Mouse (Mus musculus): ENCODE measurements around the gene Fam241a. TPM values are rescaled to one million over a fixed set of nuclear protein-coding genes. Genes with fewer than 3 reads are reported as not detected.
A peak's percentile ranks its signal among the peaks of the same experiment; 100 is the strongest.

Gene Fam241a
- 10.0 and 10.7 TPM in 2 replicates for polyA plus RNA-seq (2015; fragmentation: Nextera tagmentation; extraction: Ambion mirVana)

DNA sequence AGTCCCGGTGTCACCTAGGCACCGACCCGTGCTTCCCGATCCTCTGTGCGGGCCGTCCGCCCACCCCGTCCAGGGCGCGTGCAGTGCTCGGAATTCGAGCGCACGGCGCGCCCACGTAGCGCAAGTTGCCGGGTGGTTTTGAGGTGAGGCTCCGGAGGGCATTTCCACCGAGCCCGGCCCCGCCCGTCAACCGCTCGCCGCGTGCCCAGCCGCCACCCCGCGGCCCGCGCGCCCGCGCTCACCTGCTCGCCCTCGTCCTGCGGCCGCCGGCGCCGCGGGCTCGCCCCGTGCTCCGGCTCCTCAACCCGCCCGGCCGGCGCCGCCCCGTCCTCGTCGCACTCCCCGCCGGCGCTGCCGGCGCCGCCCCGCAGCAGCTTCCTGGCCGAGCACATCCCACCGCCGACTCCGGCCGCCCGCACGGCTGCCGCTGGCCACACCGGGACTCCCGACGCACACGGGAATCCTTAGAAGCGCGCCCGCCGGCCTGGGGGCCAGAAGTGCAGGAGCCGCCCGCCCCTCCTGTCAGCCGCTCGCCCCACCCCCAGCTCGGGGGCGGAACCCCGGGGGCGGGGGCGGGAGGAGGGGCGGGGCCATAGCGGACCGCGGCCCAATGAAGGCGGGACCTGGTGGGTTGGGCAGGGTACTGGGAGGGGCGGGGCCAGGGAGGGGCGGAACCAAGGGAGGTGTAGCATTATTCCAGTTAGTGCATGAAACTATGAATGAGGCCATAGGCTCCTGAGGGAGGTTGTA is at the start of gene Fam241a:
Gene Fam241a (minus strand): TSS at position 533 of the 750 bp plus-strand sequence.
- Histone ChIP-seq H3K27me3 (no peaks in the 10 kb centered on the region), H3K4me1 (peaks cover 5% of the 10 kb centered on the region; the same call in 1 of the 2 replicates), H3K36me3 (no peaks in the 10 kb centered on the region), H3K9me3 (no peaks in the 10 kb centered on the region), H3K27ac (replicated peaks) (peak within 1 kb of the TSS; percentile 48), H3K4me3 (peak within 1 kb of the TSS; percentile 81), H3K4me2 (replicated peaks) (peak within 1 kb of the TSS; percentile 86), H3K9ac (replicated peaks) (peak within 1 kb of the TSS; percentile 68)
- peak; percentile 96 for ATAC-seq (replicated peaks)
- WGBS, result under 1% methylated on average over 88 of the region's 94 CpGs

- Histone ChIP-seq H3K27ac (replicated peaks) (no peak overlapping the region), H3K9me3 (no peaks in the 10 kb centered on the region), H3K4me1 (no peaks in the 10 kb centered on the region), H3K27me3 (no peaks in the 10 kb centered on the region), H3K4me2 (replicated peaks) (no peak overlapping the region), H3K36me3 (no peaks in the 10 kb centered on the region), H3K4me3 (no peak overlapping the region), H3K9ac (replicated peaks) (no peak overlapping the region)
- ATAC-seq (replicated peaks), result no peak
- WGBS, result 94% methylated on average over 11 of the region's 11 CpGs
These were observed 36.3 kb upstream of the Fam241a start for GRCm38 (mm10) chr3:127932453-127932852.

DNA sequence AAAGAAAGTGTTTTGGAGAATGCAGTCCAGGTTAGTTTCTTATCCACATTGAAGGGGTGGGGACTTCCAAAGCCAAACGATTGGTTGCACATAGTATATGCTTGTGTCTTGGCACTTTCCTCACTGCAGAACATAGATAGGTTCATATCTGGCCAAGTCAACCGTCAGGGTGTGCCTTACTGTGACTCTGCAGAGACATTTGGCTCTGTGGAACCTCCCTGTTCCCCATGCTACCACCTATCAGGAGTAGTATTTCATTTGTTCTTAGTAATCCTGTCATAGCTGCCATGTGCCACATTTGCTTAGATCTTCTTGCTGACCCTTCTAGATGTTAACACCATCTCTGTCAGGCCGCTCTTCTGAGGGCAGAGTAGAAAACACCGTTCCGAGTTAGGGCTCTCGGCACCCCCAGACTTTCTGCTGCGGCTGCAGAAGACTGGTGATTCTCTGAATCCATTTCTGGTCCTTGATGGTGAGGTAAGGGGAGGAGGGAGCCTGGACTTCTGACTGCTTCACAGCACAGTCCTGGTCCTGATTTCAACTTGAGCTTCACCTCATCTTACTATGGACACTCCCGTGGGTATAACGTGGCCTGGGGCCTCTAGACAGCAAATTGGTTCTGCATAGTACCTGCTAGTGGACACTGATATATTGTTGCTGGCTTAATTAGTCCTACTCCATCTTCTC is 34.3 kb upstream of the Fam241a start:
- WGBS, result 91% methylated on average over 9 of the region's 9 CpGs
- H3K27ac ChIP-seq (replicated peaks), result no peak overlapping the region
- H3K4me1 ChIP-seq, result no peaks in the 10 kb centered on the region
- H3K9ac ChIP-seq (replicated peaks), result no peak overlapping the region
- H3K4me2 ChIP-seq (replicated peaks), result no peak overlapping the region
- no peaks in the 10 kb centered on the region for H3K36me3 ChIP-seq
- no peaks in the 10 kb centered on the region for H3K9me3 ChIP-seq
- no peak overlapping the region for H3K4me3 ChIP-seq
- ATAC-seq (replicated peaks), result no peak
- no peaks in the 10 kb centered on the region for H3K27me3 ChIP-seq

DNA sequence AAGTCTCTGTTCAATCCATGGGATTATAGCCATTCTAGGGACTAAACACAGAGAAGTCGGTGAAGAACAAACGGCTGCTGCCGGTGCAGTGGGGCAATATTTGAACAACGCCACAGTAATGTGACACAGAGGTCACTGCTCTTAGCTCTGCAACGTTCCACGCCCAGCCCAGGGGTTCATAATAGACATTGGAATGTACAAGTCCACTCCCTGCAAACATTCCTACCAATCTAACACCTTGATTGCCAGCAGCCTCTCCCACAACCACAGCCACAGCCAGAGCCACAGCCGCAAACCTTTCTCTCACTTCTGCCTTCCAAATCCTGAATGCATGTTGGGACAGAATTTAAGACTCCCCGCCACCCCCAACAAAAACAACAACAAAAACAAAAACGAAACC is 33.8 kb upstream of the Fam241a start:
- Histone ChIP-seq H3K9me3 (no peaks in the 10 kb centered on the region), H3K9ac (replicated peaks) (no peak overlapping the region), H3K4me3 (no peak overlapping the region), H3K27ac (replicated peaks) (no peak overlapping the region), H3K4me1 (no peaks in the 10 kb centered on the region), H3K4me2 (replicated peaks) (no peak overlapping the region), H3K36me3 (no peaks in the 10 kb centered on the region), H3K27me3 (no peaks in the 10 kb centered on the region)
- 82% methylated on average over 9 of the region's 9 CpGs for WGBS
- ATAC-seq (replicated peaks), result no peak

- WGBS, result 68% methylated on average over 9 of the region's 9 CpGs
These were observed 30.6 kb upstream of the Fam241a start for GRCm38 (mm10) chr3:127926635-127927183.

GRCm38 (mm10) chr3:127924464-127924863 is 28.3 kb upstream of the Fam241a start:
- H3K4me2 ChIP-seq (replicated peaks), result no peak overlapping the region
- no peak overlapping the region for H3K27ac ChIP-seq (replicated peaks)
- no peak overlapping the region for H3K4me3 ChIP-seq
- WGBS, result 89% methylated on average over 2 of the region's 2 CpGs
- H3K4me1 ChIP-seq, result no peaks in the 10 kb centered on the region
- H3K36me3 ChIP-seq, result no peaks in the 10 kb centered on the region
- no peak for ATAC-seq (replicated peaks)
- no peak overlapping the region for H3K9ac ChIP-seq (replicated peaks)
- no peaks in the 10 kb centered on the region for H3K9me3 ChIP-seq
- no peaks in the 10 kb centered on the region for H3K27me3 ChIP-seq

More at GRCm38 (mm10) chr3:127926635-127927183, 30.6 kb upstream of the Fam241a start:
- no peak overlapping the region for H3K4me2 ChIP-seq (replicated peaks)
- no peaks in the 10 kb centered on the region for H3K27me3 ChIP-seq
- no peak overlapping the region for H3K9ac ChIP-seq (replicated peaks)
- no peak overlapping the region for H3K27ac ChIP-seq (replicated peaks)
- no peaks in the 10 kb centered on the region for H3K9me3 ChIP-seq
- ATAC-seq (replicated peaks), result no peak
- H3K4me3 ChIP-seq, result no peak overlapping the region
- H3K36me3 ChIP-seq, result no peaks in the 10 kb centered on the region
- H3K4me1 ChIP-seq, result no peaks in the 10 kb centered on the region

DNA sequence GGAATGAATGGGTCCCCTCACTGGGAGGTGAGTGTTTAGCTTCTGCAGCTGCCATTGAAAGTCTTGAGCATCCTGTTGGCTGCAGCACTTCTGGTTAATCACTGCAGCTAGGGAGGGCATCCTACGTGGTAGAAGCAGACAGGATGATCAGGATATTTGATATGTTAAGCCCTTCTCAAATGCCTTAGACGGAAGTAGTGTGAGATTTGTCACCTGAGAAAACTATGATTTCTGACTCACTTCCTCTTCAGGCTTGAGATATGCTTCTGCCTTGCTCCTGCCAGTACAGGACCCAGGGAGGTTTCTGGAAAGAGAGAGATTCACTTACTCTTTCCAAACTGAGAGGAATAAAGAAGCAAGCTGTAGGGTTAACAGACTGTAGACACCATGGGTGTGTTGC is 27.1 kb upstream of the Fam241a start:
- WGBS, result 67% methylated on average over 2 of the region's 2 CpGs
- no peaks in the 10 kb centered on the region for H3K27me3 ChIP-seq
- no peak for ATAC-seq (replicated peaks)
- H3K4me3 ChIP-seq, result no peak overlapping the region
- no peaks in the 10 kb centered on the region for H3K36me3 ChIP-seq
- no peaks in the 10 kb centered on the region for H3K4me1 ChIP-seq
- no peak overlapping the region for H3K4me2 ChIP-seq (replicated peaks)
- H3K9ac ChIP-seq (replicated peaks), result no peak overlapping the region
- H3K9me3 ChIP-seq, result no peaks in the 10 kb centered on the region
- no peak overlapping the region for H3K27ac ChIP-seq (replicated peaks)

- Histone ChIP-seq H3K27ac (replicated peaks) (no peak overlapping the region), H3K9ac (replicated peaks) (no peak overlapping the region), H3K9me3 (no peaks in the 10 kb centered on the region), H3K4me1 (no peaks in the 10 kb centered on the region), H3K27me3 (no peaks in the 10 kb centered on the region), H3K4me3 (no peak overlapping the region), H3K36me3 (no peaks in the 10 kb centered on the region), H3K4me2 (replicated peaks) (no peak overlapping the region)
- 86% methylated on average over 5 of the region's 5 CpGs for WGBS
- no peak for ATAC-seq (replicated peaks)
These were observed 26.0 kb upstream of the Fam241a start for GRCm38 (mm10) chr3:127922125-127922524.

GRCm38 (mm10) chr3:127917999-127918661 is 22.0 kb upstream of the Fam241a start:
- Histone ChIP-seq H3K36me3 (no peaks in the 10 kb centered on the region), H3K27me3 (no peaks in the 10 kb centered on the region), H3K4me2 (replicated peaks) (no peak overlapping the region), H3K4me3 (no peak overlapping the region), H3K27ac (replicated peaks) (no peak overlapping the region), H3K9ac (replicated peaks) (no peak overlapping the region), H3K9me3 (no peaks in the 10 kb centered on the region), H3K4me1 (no peaks in the 10 kb centered on the region)
- 85% methylated on average over 9 of the region's 9 CpGs for WGBS
- ATAC-seq (replicated peaks), result no peak

GRCm38 (mm10) chr3:127917549-127917948 is 21.4 kb upstream of the Fam241a start:
- no peaks in the 10 kb centered on the region for H3K27me3 ChIP-seq
- no peak overlapping the region for H3K4me3 ChIP-seq
- H3K4me1 ChIP-seq, result no peaks in the 10 kb centered on the region
- no peaks in the 10 kb centered on the region for H3K36me3 ChIP-seq
- H3K9ac ChIP-seq (replicated peaks), result no peak overlapping the region
- no peak overlapping the region for H3K4me2 ChIP-seq (replicated peaks)
- WGBS, result 83% methylated on average over 3 of the region's 3 CpGs
- no peak for ATAC-seq (replicated peaks)
- H3K27ac ChIP-seq (replicated peaks), result no peak overlapping the region
- H3K9me3 ChIP-seq, result no peaks in the 10 kb centered on the region

DNA sequence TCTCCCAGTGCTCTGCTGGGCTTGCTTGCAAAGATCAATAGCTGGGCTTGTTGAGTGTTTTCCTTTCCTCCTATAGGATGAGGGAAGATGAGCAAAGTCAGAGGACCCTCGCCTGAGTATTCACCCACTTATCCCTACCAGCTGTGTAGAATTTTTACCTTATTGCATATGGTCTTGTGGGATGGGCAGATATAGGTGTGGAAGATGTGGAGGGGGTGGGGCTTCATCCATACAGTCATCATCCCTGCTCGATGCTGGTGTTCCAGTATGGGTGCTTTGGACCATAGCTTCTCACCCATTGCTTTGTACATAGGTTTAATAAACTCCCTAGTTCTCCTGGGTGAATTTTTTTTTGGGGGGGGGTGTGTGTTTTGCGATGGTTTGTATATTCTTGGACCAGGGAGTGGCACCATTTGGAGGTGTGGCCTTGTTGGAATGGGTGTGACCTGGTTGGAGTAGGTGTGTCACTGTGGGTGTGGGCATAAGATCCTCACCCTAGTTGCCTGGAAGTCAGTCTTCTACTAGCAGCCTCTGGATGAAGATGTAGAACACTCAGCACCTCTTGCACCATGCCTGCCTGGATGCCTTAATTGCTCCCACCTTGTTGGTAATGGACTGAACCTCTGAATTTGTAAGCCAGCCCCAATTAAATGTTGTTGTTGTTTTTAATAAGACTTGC is 19.7 kb upstream of the Fam241a start:
- Histone ChIP-seq H3K4me1 (no peaks in the 10 kb centered on the region), H3K36me3 (no peaks in the 10 kb centered on the region), H3K9ac (replicated peaks) (no peak overlapping the region), H3K27me3 (no peaks in the 10 kb centered on the region), H3K4me2 (replicated peaks) (no peak overlapping the region), H3K9me3 (no peaks in the 10 kb centered on the region), H3K27ac (replicated peaks) (no peak overlapping the region), H3K4me3 (no peak overlapping the region)
- ATAC-seq (replicated peaks), result no peak
- 90% methylated on average over 3 of the region's 3 CpGs for WGBS

Measured in forebrain, embryonic 15.5 days (tissue).